Mouse (Mus musculus) hematopoietic stem cell, adult 5-6 weeks (primary cell): ENCODE results near the gene Olfr1387. TPM values are rescaled to one million over a fixed set of nuclear protein-coding genes. Genes with fewer than 3 reads are reported as not detected.
"Not testable (repeated sequence)": the region's sequence is repeated elsewhere in the genome, so short reads cannot be mapped to it uniquely, and the experiment has no call there.

Source experiments
- ATAC-seq, 2 experiments: fragments of 125-278 bp in 1 of 2; replicated peaks in 1 of 2; 2 replicates each; pipeline ENCODE4 v1.8.0; 2016 to 2017; ENCODE audit warnings: inconsistent platforms in 2 of 2, mild to moderate bottlenecking in 2 of 2, moderate number of reproducible peaks in 2 of 2, low read depth in 1 of 2, moderate TSS enrichment in 1 of 2; ENCODE audit not compliant: low FRiP score in 2 of 2, poor library complexity in 2 of 2, severe bottlenecking in 2 of 2, insufficient read depth in 1 of 2, low TSS enrichment in 1 of 2
- total RNA-seq: library from RNA; stranded (forward); fragments of 172-1452, 232-1000 nt; gene quantifications from 2 replicates; pipeline ENCODE4 v1.2.3, GENCODE M21; 2017

The Olfr1387 gene
- total RNA-seq: not detected in 2 replicates

- ATAC-seq: no peak
Measured at GRCm38 (mm10) chr11:49455043-49455442, at the start of gene Olfr1387. Gene Olfr1387, plus strand, starts transcription at chr11:49455343.

- ATAC-seq: no peak
Measured at GRCm38 (mm10) chr11:49406784-49407183, 48.4 kb upstream of the Olfr1387 start.

- no peak for ATAC-seq
Measured at GRCm38 (mm10) chr11:49410540-49410939, 44.6 kb upstream of the Olfr1387 start.

GRCm38 (mm10) chr11:49422767-49423166, 32.4 kb upstream of the Olfr1387 start, which contains the start of gene Olfr1389:
Gene Olfr1389, plus strand, starts transcription at chr11:49423067.
- no peak for ATAC-seq

GRCm38 (mm10) chr11:49425257-49425927, 29.8 kb upstream of the Olfr1387 start:
- peak; percentile 12 to 45; a peak in 1 of 4 replicates for ATAC-seq

- ATAC-seq: no peak
Measured at GRCm38 (mm10) chr11:49429641-49430040, 25.5 kb upstream of the Olfr1387 start.

- no peak for ATAC-seq
Measured at GRCm38 (mm10) chr11:49436411-49436810, 18.7 kb upstream of the Olfr1387 start, which contains the start of gene Olfr1388. Gene Olfr1388, plus strand, starts transcription at chr11:49436624.

- not testable (repeated sequence) for ATAC-seq
Measured at GRCm38 (mm10) chr11:49464746-49465145, 9.6 kb downstream of the Olfr1387 start, which contains the start of gene Olfr1386. Gene Olfr1386, plus strand, starts transcription at chr11:49465046.

- ATAC-seq: no peak
Measured at GRCm38 (mm10) chr11:49485973-49486372, 30.8 kb downstream of the Olfr1387 start.

GRCm38 (mm10) chr11:49488770-49489169, 33.6 kb downstream of the Olfr1387 start, which contains the start of gene Olfr1385:
Gene Olfr1385, plus strand, starts transcription at chr11:49489070.
- ATAC-seq: not testable (repeated sequence)

Other genes with a start within 250 kb of the Olfr1387 start
- gene Mgat1, start 211.2 kb upstream of the Olfr1387 start, total RNA-seq: 50.9 and 100 TPM in 2 replicates
- not detected in 2 replicates for gene Olfr1393, start 177.0 kb upstream of the Olfr1387 start, total RNA-seq
- not detected in 2 replicates for gene Olfr1392, start 170.1 kb upstream of the Olfr1387 start, total RNA-seq
- not detected in 2 replicates for gene Olfr10, start 150.6 kb upstream of the Olfr1387 start, total RNA-seq
- not detected in 2 replicates for gene Olfr1391, start 132.6 kb upstream of the Olfr1387 start, total RNA-seq
- not detected in 2 replicates for gene Olfr1390, start 120.2 kb upstream of the Olfr1387 start, total RNA-seq
- not detected in 2 replicates for gene Olfr1389, start 32.3 kb upstream of the Olfr1387 start, total RNA-seq
- gene Olfr1388, start 18.7 kb upstream of the Olfr1387 start, total RNA-seq: 0.13 and 0.15 TPM in 2 replicates
- not detected in 2 replicates for gene Olfr1386, start 9.7 kb downstream of the Olfr1387 start, total RNA-seq
- not detected in 2 replicates for gene Olfr1385, start 33.7 kb downstream of the Olfr1387 start, total RNA-seq
- not detected in 2 replicates for gene Olfr1384, start 51.4 kb downstream of the Olfr1387 start, total RNA-seq
- gene Olfr1383, start 64.3 kb downstream of the Olfr1387 start, total RNA-seq: not detected in 2 replicates
- gene Olfr1382, start 72.9 kb downstream of the Olfr1387 start, total RNA-seq: not detected in 2 replicates
- gene Olfr1381, start 88.1 kb downstream of the Olfr1387 start, total RNA-seq: not detected in 2 replicates
- not detected in 2 replicates for gene Olfr1380, start 101.5 kb downstream of the Olfr1387 start, total RNA-seq
- gene Flt4, start 153.9 kb downstream of the Olfr1387 start, total RNA-seq: 0.13 TPM in 1 of 2 replicates, not detected in the other
- gene Scgb3a1, start 208.3 kb downstream of the Olfr1387 start, total RNA-seq: 0.94 TPM in 1 of 2 replicates, not detected in the other